Mouse (Mus musculus): ENCODE measurements around the gene Itgae. TPM values are rescaled to one million over a fixed set of nuclear protein-coding genes. Genes with fewer than 3 reads are reported as not detected.
A peak's percentile ranks its signal among the peaks of the same experiment; 100 is the strongest.

Itgae gene
- polyA plus RNA-seq, 1 experiment from 2014 or later: 0.19 TPM

- H3K4me1 ChIP-seq (replicated peaks): peaks cover 14% of the 10 kb centered on the region
- 78% methylated on average over 9 of the region's 9 CpGs for WGBS
- no peaks in the 10 kb centered on the region for H3K9me3 ChIP-seq (replicated peaks)
- H3K27me3 ChIP-seq (replicated peaks): no peaks in the 10 kb centered on the region
- no peak overlapping the region for H3K27ac ChIP-seq (ENCODE audit: poor library complexity, severe bottlenecking)
- no peak overlapping the region for H3K9ac ChIP-seq
- H3K4me3 ChIP-seq: no peak overlapping the region
- ATAC-seq (ENCODE audit: insufficient number of reproducible peaks, low FRiP score): no peak
- H3K4me2 ChIP-seq: no peak overlapping the region
- H3K36me3 ChIP-seq: no peaks in the 10 kb centered on the region
Measured at GRCm38 (mm10) chr11:73148209-73148608, 57.8 kb downstream of the Itgae start.

GRCm38 (mm10) chr11:73155071-73155470, 64.7 kb downstream of the Itgae start:
- H3K4me1 ChIP-seq (replicated peaks): peaks cover 4% of the 10 kb centered on the region
- ATAC-seq (ENCODE audit: insufficient number of reproducible peaks, low FRiP score): no peak
- 73% methylated on average over 6 of the region's 6 CpGs for WGBS
- no peak overlapping the region for H3K27ac ChIP-seq (ENCODE audit: poor library complexity, severe bottlenecking)
- H3K36me3 ChIP-seq: no peaks in the 10 kb centered on the region
- no peak overlapping the region for H3K4me3 ChIP-seq
- no peak overlapping the region for H3K9ac ChIP-seq
- no peaks in the 10 kb centered on the region for H3K9me3 ChIP-seq (replicated peaks)
- no peak overlapping the region for H3K4me2 ChIP-seq
- peaks cover 38% of the 10 kb centered on the region for H3K27me3 ChIP-seq (replicated peaks)

- no peaks in the 10 kb centered on the region for H3K36me3 ChIP-seq
- H3K9ac ChIP-seq: peak within 1 kb of the TSS; percentile 81
- H3K4me1 ChIP-seq (replicated peaks): peaks cover 20% of the 10 kb centered on the region
- WGBS: 3% methylated on average over 49 of the region's 49 CpGs
- H3K4me2 ChIP-seq: peak within 1 kb of the TSS; percentile 94
- H3K27ac ChIP-seq (ENCODE audit: poor library complexity, severe bottlenecking): 0 out of 2 replicates have a peak within 1 kb of the TSS, but pooled peaks have one; percentile 20
- H3K9me3 ChIP-seq (replicated peaks): no peaks in the 10 kb centered on the region
- H3K4me3 ChIP-seq: peak within 1 kb of the TSS; percentile 57
- peaks cover 50% of the 10 kb centered on the region for H3K27me3 ChIP-seq (replicated peaks)
- peak; percentile 67 for ATAC-seq (ENCODE audit: insufficient number of reproducible peaks, low FRiP score)
Measured at GRCm38 (mm10) chr11:73159957-73160810, 69.8 kb downstream of the Itgae start, which contains the start of gene P2rx5. P2rx5 (plus strand) TSS chr11:73160421.

- Histone ChIP-seq H3K9ac (peak overlapping the region; percentile 81), H3K9me3 (replicated peaks) (no peaks in the 10 kb centered on the region), H3K4me1 (replicated peaks) (peaks cover 20% of the 10 kb centered on the region), H3K27me3 (replicated peaks) (peaks cover 48% of the 10 kb centered on the region), H3K4me3 (peak overlapping the region; percentile 57), H3K27ac (ENCODE audit: poor library complexity, severe bottlenecking) (0 out of 2 replicates have a peak overlapping the region, but pooled peaks have one; percentile 20), H3K4me2 (peak overlapping the region; percentile 94), H3K36me3 (no peaks in the 10 kb centered on the region)
- 18% methylated on average over 6 of the region's 6 CpGs for WGBS
- no peak for ATAC-seq (ENCODE audit: insufficient number of reproducible peaks, low FRiP score)
Measured at GRCm38 (mm10) chr11:73160811-73161200, 70.4 kb downstream of the Itgae start.

- H3K4me3 ChIP-seq: no peak overlapping the region
- H3K27ac ChIP-seq (ENCODE audit: poor library complexity, severe bottlenecking): no peak overlapping the region
- H3K9ac ChIP-seq: no peak overlapping the region
- peaks cover 22% of the 10 kb centered on the region for H3K4me1 ChIP-seq (replicated peaks)
- H3K9me3 ChIP-seq (replicated peaks): no peaks in the 10 kb centered on the region
- no peak for ATAC-seq (ENCODE audit: insufficient number of reproducible peaks, low FRiP score)
- no peaks in the 10 kb centered on the region for H3K36me3 ChIP-seq
- WGBS: 78% methylated on average over 4 of the region's 4 CpGs
- H3K27me3 ChIP-seq (replicated peaks): peaks cover 46% of the 10 kb centered on the region
- H3K4me2 ChIP-seq: no peak overlapping the region; the same call in 1 of the 2 replicates
Measured at GRCm38 (mm10) chr11:73161616-73162015, 71.2 kb downstream of the Itgae start.

- Histone ChIP-seq H3K4me3 (no peak overlapping the region), H3K27me3 (replicated peaks) (peaks cover 39% of the 10 kb centered on the region), H3K9me3 (replicated peaks) (no peaks in the 10 kb centered on the region), H3K9ac (no peak overlapping the region), H3K4me2 (no peak overlapping the region), H3K36me3 (no peaks in the 10 kb centered on the region), H3K4me1 (replicated peaks) (peaks cover 27% of the 10 kb centered on the region), H3K27ac (ENCODE audit: poor library complexity, severe bottlenecking) (no peak overlapping the region)
- ATAC-seq (ENCODE audit: insufficient number of reproducible peaks, low FRiP score): no peak
- 72% methylated on average over 5 of the region's 5 CpGs for WGBS
Measured at GRCm38 (mm10) chr11:73162284-73162683, 71.9 kb downstream of the Itgae start.

- Histone ChIP-seq H3K4me1 (replicated peaks) (peaks cover 19% of the 10 kb centered on the region), H3K9me3 (replicated peaks) (no peaks in the 10 kb centered on the region), H3K36me3 (peaks cover 8% of the 10 kb centered on the region; the same call in 1 of the 2 replicates), H3K27ac (ENCODE audit: poor library complexity, severe bottlenecking) (no peak overlapping the region), H3K27me3 (replicated peaks) (no peaks in the 10 kb centered on the region), H3K9ac (no peak overlapping the region), H3K4me3 (no peak overlapping the region), H3K4me2 (no peak overlapping the region)
- no peak for ATAC-seq (ENCODE audit: insufficient number of reproducible peaks, low FRiP score)
- WGBS: 80% methylated on average over 8 of the region's 8 CpGs
Measured at GRCm38 (mm10) chr11:73168071-73168470, 77.7 kb downstream of the Itgae start.

GRCm38 (mm10) chr11:73168576-73168975, 78.2 kb downstream of the Itgae start:
- no peak for ATAC-seq (ENCODE audit: insufficient number of reproducible peaks, low FRiP score)
- Histone ChIP-seq H3K27me3 (replicated peaks) (no peaks in the 10 kb centered on the region), H3K4me2 (no peak overlapping the region), H3K9me3 (replicated peaks) (no peaks in the 10 kb centered on the region), H3K9ac (no peak overlapping the region), H3K36me3 (peaks cover 8% of the 10 kb centered on the region), H3K4me1 (replicated peaks) (peaks cover 19% of the 10 kb centered on the region), H3K27ac (ENCODE audit: poor library complexity, severe bottlenecking) (no peak overlapping the region), H3K4me3 (no peak overlapping the region)
- WGBS: 74% methylated on average over 6 of the region's 6 CpGs

GRCm38 (mm10) chr11:73169231-73169630, 78.8 kb downstream of the Itgae start:
- Histone ChIP-seq H3K4me2 (no peak overlapping the region), H3K4me3 (no peak overlapping the region), H3K27me3 (replicated peaks) (no peaks in the 10 kb centered on the region), H3K4me1 (replicated peaks) (peaks cover 19% of the 10 kb centered on the region), H3K9me3 (replicated peaks) (no peaks in the 10 kb centered on the region), H3K27ac (ENCODE audit: poor library complexity, severe bottlenecking) (no peak overlapping the region), H3K36me3 (peaks cover 9% of the 10 kb centered on the region), H3K9ac (no peak overlapping the region)
- WGBS: 41% methylated on average over 4 of the region's 4 CpGs
- ATAC-seq (ENCODE audit: insufficient number of reproducible peaks, low FRiP score): no peak; the same call in 1 of the 2 replicates

- WGBS: 56% methylated on average over 5 of the region's 5 CpGs
- Histone ChIP-seq H3K27me3 (replicated peaks) (no peaks in the 10 kb centered on the region), H3K9me3 (replicated peaks) (no peaks in the 10 kb centered on the region), H3K4me3 (no peak overlapping the region), H3K36me3 (peaks cover 17% of the 10 kb centered on the region), H3K9ac (no peak overlapping the region), H3K27ac (ENCODE audit: poor library complexity, severe bottlenecking) (peak overlapping the region; percentile 10; the same call in 1 of the 2 replicates), H3K4me2 (no peak overlapping the region), H3K4me1 (replicated peaks) (peaks cover 21% of the 10 kb centered on the region)
- ATAC-seq (ENCODE audit: insufficient number of reproducible peaks, low FRiP score): no peak
Measured at GRCm38 (mm10) chr11:73172186-73172585, 81.8 kb downstream of the Itgae start.

GRCm38 (mm10) chr11:73175612-73176011, 85.2 kb downstream of the Itgae start:
- Histone ChIP-seq H3K9me3 (replicated peaks) (no peaks in the 10 kb centered on the region), H3K36me3 (peaks cover 28% of the 10 kb centered on the region), H3K4me2 (peak overlapping the region; percentile 81), H3K27ac (ENCODE audit: poor library complexity, severe bottlenecking) (no peak overlapping the region), H3K4me1 (replicated peaks) (peaks cover 39% of the 10 kb centered on the region), H3K4me3 (peak overlapping the region; percentile 95), H3K9ac (peak overlapping the region; percentile 98), H3K27me3 (replicated peaks) (no peaks in the 10 kb centered on the region)
- WGBS: 43% methylated on average over 8 of the region's 8 CpGs
- ATAC-seq (ENCODE audit: insufficient number of reproducible peaks, low FRiP score): no peak
